Mouse (Mus musculus) cortical plate, adult 2 months (tissue): ENCODE measurements around the gene Bicd2.

ENCODE experiments used
- CTCF ChIP-seq: fragments of 200-500 bp; IDR thresholded peaks from 2 replicates; pipeline ENCODE4 v1.5.1; 2011; ENCODE audit warnings: mild to moderate bottlenecking, control low read depth, low read length; ENCODE audit not compliant: insufficient read depth; ENCODE audit errors: extremely low read depth
- POLR2A ChIP-seq: fragments of 200-500 bp; IDR thresholded peaks from 2 replicates; pipeline ENCODE4 v1.6.1; 2011; ENCODE audit warnings: mild to moderate bottlenecking, low read length, control low read depth; ENCODE audit not compliant: insufficient read depth; ENCODE audit errors: extremely low read depth

DNA sequence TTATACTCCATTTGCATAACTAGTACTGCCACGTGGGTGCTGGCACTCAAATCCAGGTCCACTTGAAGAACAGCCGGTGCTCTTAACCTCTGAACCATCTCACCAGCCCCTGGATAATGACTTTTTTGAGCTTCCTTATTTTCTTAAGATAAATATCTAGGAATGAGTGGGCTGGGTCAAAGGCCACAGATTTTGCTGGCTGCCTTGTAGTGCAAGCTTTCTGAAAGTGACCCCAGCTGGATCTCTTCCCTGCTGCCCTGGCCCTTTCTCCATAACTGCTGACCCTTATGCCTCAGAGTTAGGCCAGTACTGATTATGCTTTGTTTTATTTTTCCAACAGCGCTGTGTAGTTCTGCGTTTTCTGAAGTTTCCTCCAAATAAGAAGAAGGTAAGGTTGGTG is 89.1 kb downstream of the Bicd2 start:
- TF ChIP-seq CTCF = no peak
- TF ChIP-seq POLR2A = no peak
